Mouse (Mus musculus): ENCODE data around the gene Atp1b2. TPM values are rescaled to one million over a fixed set of nuclear protein-coding genes. Genes with fewer than 3 reads are reported as not detected.
A peak's percentile ranks its signal among the peaks of the same experiment; 100 is the strongest.

The Atp1b2 gene
- polyA plus RNA-seq (2014; fragmentation: Nextera tagmentation; extraction: Ambion mirVana), result 6.9 and 9.8 TPM in 2 replicates

- Histone ChIP-seq H3K4me2 (peak within 1 kb of the TSS; percentile 100), H3K9ac (peak within 1 kb of the TSS; percentile 66), H3K4me1 (ENCODE audit: insufficient read depth) (peaks cover 17% of the 10 kb centered on the region), H3K36me3 (ENCODE audit: insufficient read depth) (no peaks in the 10 kb centered on the region), H3K9me3 (ENCODE audit: low read depth, low read length) (no peaks in the 10 kb centered on the region), H3K4me3 (ENCODE audit: low read depth, low read length) (peak within 1 kb of the TSS; percentile 59), H3K27ac (ENCODE audit: low read depth) (peak within 1 kb of the TSS; percentile 61; the same call in 1 of the 2 replicates), H3K27me3 (ENCODE audit: insufficient read depth, low read length) (peaks cover 14% of the 10 kb centered on the region; the same call in 1 of the 2 replicates)
- ATAC-seq (ENCODE audit: insufficient read depth) (peak; percentile 89), DNase-seq (peak; percentile 85)
- no peak for TF ChIP-seq CTCF (IDR thresholded peaks at IDR 0.05; ENCODE audit: low read depth)
- WGBS, result 2% methylated on average over 32 of the region's 32 CpGs
These were observed at the start of gene Atp1b2 for GRCm38 (mm10) chr11:69605726-69606490. Atp1b2 (minus strand) TSS chr11:69605942.

- Histone ChIP-seq H3K9me3 (ENCODE audit: low read depth, low read length) (no peaks in the 10 kb centered on the region), H3K36me3 (ENCODE audit: insufficient read depth) (peaks cover 75% of the 10 kb centered on the region), H3K4me2 (no peak overlapping the region), H3K27ac (ENCODE audit: low read depth) (peak overlapping the region; percentile 33; the same call in 1 of the 2 replicates), H3K9ac (no peak overlapping the region), H3K4me1 (ENCODE audit: insufficient read depth) (no peaks in the 10 kb centered on the region), H3K27me3 (ENCODE audit: insufficient read depth, low read length) (no peaks in the 10 kb centered on the region), H3K4me3 (ENCODE audit: low read depth, low read length) (no peak overlapping the region)
- TF ChIP-seq CTCF (IDR thresholded peaks at IDR 0.05; ENCODE audit: low read depth), result no peak
- ATAC-seq (ENCODE audit: insufficient read depth) (no peak), DNase-seq (peak; percentile 21)
- WGBS, result 28% methylated on average over 9 of the region's 9 CpGs
These were observed 49.0 kb upstream of the Atp1b2 start for GRCm38 (mm10) chr11:69654760-69655159.

- DNase-seq (no peak), ATAC-seq (ENCODE audit: insufficient read depth) (no peak)
- no peaks in the 10 kb centered on the region for H3K9me3 ChIP-seq (ENCODE audit: low read depth, low read length)
- no peak overlapping the region for H3K4me2 ChIP-seq
- H3K27me3 ChIP-seq (ENCODE audit: insufficient read depth, low read length), result no peaks in the 10 kb centered on the region
- H3K4me3 ChIP-seq (ENCODE audit: low read depth, low read length), result no peak overlapping the region
- no peaks in the 10 kb centered on the region for H3K4me1 ChIP-seq (ENCODE audit: insufficient read depth)
- H3K27ac ChIP-seq (ENCODE audit: low read depth), result no peak overlapping the region
- WGBS, result 73% methylated on average over 5 of the region's 5 CpGs
- no peak overlapping the region for H3K9ac ChIP-seq
- peaks cover 81% of the 10 kb centered on the region for H3K36me3 ChIP-seq (ENCODE audit: insufficient read depth)
- no peak for TF ChIP-seq CTCF (IDR thresholded peaks at IDR 0.05; ENCODE audit: low read depth)
These were observed 47.7 kb upstream of the Atp1b2 start for GRCm38 (mm10) chr11:69653399-69653798.

GRCm38 (mm10) chr11:69645860-69646259 is 40.1 kb upstream of the Atp1b2 start:
- ATAC-seq (ENCODE audit: insufficient read depth) (no peak), DNase-seq (no peak)
- TF ChIP-seq CTCF (IDR thresholded peaks at IDR 0.05; ENCODE audit: low read depth), result no peak
- WGBS, result 91% methylated on average over 5 of the region's 5 CpGs
- no peak overlapping the region for H3K27ac ChIP-seq (ENCODE audit: low read depth)
- H3K9ac ChIP-seq, result no peak overlapping the region
- no peak overlapping the region for H3K4me3 ChIP-seq (ENCODE audit: low read depth, low read length)
- H3K27me3 ChIP-seq (ENCODE audit: insufficient read depth, low read length), result no peaks in the 10 kb centered on the region
- no peak overlapping the region for H3K4me2 ChIP-seq
- H3K9me3 ChIP-seq (ENCODE audit: low read depth, low read length), result no peaks in the 10 kb centered on the region
- H3K4me1 ChIP-seq (ENCODE audit: insufficient read depth), result no peaks in the 10 kb centered on the region
- peaks cover 98% of the 10 kb centered on the region for H3K36me3 ChIP-seq (ENCODE audit: insufficient read depth)

GRCm38 (mm10) chr11:69635471-69635870 is 29.7 kb upstream of the Atp1b2 start:
- no peak for TF ChIP-seq CTCF (IDR thresholded peaks at IDR 0.05; ENCODE audit: low read depth)
- H3K4me3 ChIP-seq (ENCODE audit: low read depth, low read length), result no peak overlapping the region
- H3K9ac ChIP-seq, result peak overlapping the region; percentile 24; the same call in 1 of the 2 replicates
- no peaks in the 10 kb centered on the region for H3K9me3 ChIP-seq (ENCODE audit: low read depth, low read length)
- WGBS, result 66% methylated on average over 3 of the region's 3 CpGs
- H3K27me3 ChIP-seq (ENCODE audit: insufficient read depth, low read length), result no peaks in the 10 kb centered on the region
- H3K4me1 ChIP-seq (ENCODE audit: insufficient read depth), result peaks cover 11% of the 10 kb centered on the region
- ATAC-seq (ENCODE audit: insufficient read depth) (no peak), DNase-seq (no peak)
- peaks cover 30% of the 10 kb centered on the region for H3K36me3 ChIP-seq (ENCODE audit: insufficient read depth)
- peak overlapping the region; percentile 69 for H3K4me2 ChIP-seq
- H3K27ac ChIP-seq (ENCODE audit: low read depth), result no peak overlapping the region

- TF ChIP-seq CTCF (IDR thresholded peaks at IDR 0.05; ENCODE audit: low read depth), result no peak
- Histone ChIP-seq H3K4me2 (peak overlapping the region; percentile 69), H3K4me1 (ENCODE audit: insufficient read depth) (peaks cover 11% of the 10 kb centered on the region), H3K36me3 (ENCODE audit: insufficient read depth) (peaks cover 12% of the 10 kb centered on the region; the same call in 1 of the 2 replicates), H3K9me3 (ENCODE audit: low read depth, low read length) (no peaks in the 10 kb centered on the region), H3K4me3 (ENCODE audit: low read depth, low read length) (peak overlapping the region; percentile 93), H3K9ac (peak overlapping the region; percentile 94), H3K27me3 (ENCODE audit: insufficient read depth, low read length) (no peaks in the 10 kb centered on the region), H3K27ac (ENCODE audit: low read depth) (peak overlapping the region; percentile 97)
- WGBS, result under 1% methylated on average over 49 of the region's 50 CpGs
- DNase-seq (no peak), ATAC-seq (ENCODE audit: insufficient read depth) (peak; percentile 71)
These were observed 27.6 kb upstream of the Atp1b2 start for GRCm38 (mm10) chr11:69633128-69633866.
